Mouse (Mus musculus) left cerebral cortex, adult 6 months (tissue): ENCODE measurements around the gene Slco3a1. TPM values are rescaled to one million over a fixed set of nuclear protein-coding genes. Genes with fewer than 3 reads are reported as not detected.

Experiments used
- long read RNA-seq, 2 experiments: library from polyadenylated mRNA; unstranded; transcript quantifications; one replicate each; pipeline ENCODE4 v2.0.0; 2019 to 2020
- polyA plus RNA-seq: library from polyadenylated mRNA; unstranded; fragments of <200 nt; fragmentation: Nextera tagmentation; gene quantifications from 2 replicates; pipeline ENCODE4 v1.2.3, GENCODE M21; 2021

Gene Slco3a1
- polyA plus RNA-seq = 6.3 and 10.4 TPM in 2 replicates
- long read RNA-seq, experiment 1, full-length matches to known transcripts = 9 of 17 reads
- long read RNA-seq, experiment 1, partial matches to known transcripts = 3 of 17 reads
- long read RNA-seq, experiment 1, other reads (novel, unspliced or antisense) = 5 of 17 reads
- long read RNA-seq, experiment 2, full-length matches to known transcripts = 2 of 18 reads
- long read RNA-seq, experiment 2, partial matches to known transcripts = 9 of 18 reads
- long read RNA-seq, experiment 2, other reads (novel, unspliced or antisense) = 7 of 18 reads

DNA sequence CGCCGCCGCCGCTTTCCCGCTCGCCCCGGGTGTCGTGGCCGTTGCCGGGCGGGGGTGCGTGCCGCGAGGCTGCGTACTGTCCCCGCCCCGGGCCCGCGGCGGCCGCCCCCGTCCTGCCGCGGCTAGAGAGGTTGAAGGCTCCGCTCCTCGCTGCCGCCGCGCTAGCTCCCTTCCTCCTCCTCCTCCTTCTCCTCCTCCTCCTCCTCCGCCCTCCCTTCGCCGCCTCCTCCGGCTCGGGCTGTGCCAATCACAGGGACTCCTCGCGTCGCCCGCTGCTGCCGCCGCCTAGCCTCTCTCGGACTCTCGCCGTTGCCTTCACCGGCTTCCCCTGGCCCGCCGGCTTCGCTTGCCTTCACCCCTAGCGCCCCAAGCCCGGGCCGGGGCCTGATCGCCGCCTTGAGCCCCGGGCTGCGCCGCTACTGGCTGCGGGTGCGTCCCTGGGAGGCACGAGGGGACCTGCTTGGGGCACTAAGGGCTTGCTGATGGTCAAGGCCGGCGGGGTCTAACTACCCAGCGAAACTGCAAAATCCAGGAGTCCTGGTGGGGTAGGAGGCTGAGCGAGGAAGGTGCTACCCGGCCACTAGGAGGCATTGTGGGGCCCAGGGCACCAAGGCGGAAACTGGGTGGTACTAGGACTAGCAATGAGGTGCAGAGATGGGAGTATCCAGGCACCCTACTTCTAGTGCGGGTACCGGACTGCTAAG is at the start of gene Slco3a1:
Slco3a1 (minus strand) TSS at position 173 of the 704 bp plus-strand sequence.

